Mouse (Mus musculus): ENCODE measurements around the gene Cideb. TPM values are rescaled to one million over a fixed set of nuclear protein-coding genes. Genes with fewer than 3 reads are reported as not detected.

Gene Cideb
- total and polyA plus RNA-seq, 3 experiments: 0.53 to 2.4 TPM; not detected in 1

- peaks cover 0 to 7% of the 10 kb centered on the region in 2 experiments; a peak in 2 of 4 replicates for H3K36me3 ChIP-seq (ENCODE audit: control insufficient read depth in 1 of 2, insufficient read depth in 2 of 2, low read length in 2 of 2)
- H3K4me1 ChIP-seq (ENCODE audit: control insufficient read depth in 1 of 2, insufficient read depth in 2 of 2, low read length in 2 of 2): peaks cover 5 to 16% of the 10 kb centered on the region in 2 experiments; a peak in 3 of 4 replicates
- TF ChIP-seq TCF12 (IDR thresholded peaks at IDR 0.05; ENCODE audit: low read depth, low read length) (no peak), BHLHE40 (IDR thresholded peaks at IDR 0.05; ENCODE audit: borderline replicate concordance, low read depth, low read length) (no peak), USF1 (IDR thresholded peaks at IDR 0.05; ENCODE audit: low read depth, low read length) (no peak), ZNF384 (IDR thresholded peaks at IDR 0.05; ENCODE audit: low read depth, low read length) (no peak), GATA1 (IDR thresholded peaks at IDR 0.05; ENCODE audit: low read depth, low read length) (no peak), KAT2A (conservative IDR thresholded peaks at IDR 0.05; ENCODE audit: low read depth, low read length) (no peak), RCOR1 (IDR thresholded peaks at IDR 0.05; ENCODE audit: low read depth, low read length) (no peak), ZMIZ1 (IDR thresholded peaks at IDR 0.05; ENCODE audit: low read depth, low read length) (no peak), SIN3A (IDR thresholded peaks at IDR 0.05; ENCODE audit: low read length) (no peak), ZKSCAN1 (IDR thresholded peaks at IDR 0.05; ENCODE audit: low read depth, low read length) (no peak)
- H3K4me3 ChIP-seq (ENCODE audit: control insufficient read depth in 1 of 2, insufficient read depth in 1 of 2, low read depth in 2 of 2, low read length in 2 of 2): no peak overlapping the region
- no peak overlapping the region for H3K9ac ChIP-seq (ENCODE audit: control insufficient read depth, low read depth, low read length, poor library complexity, severe bottlenecking)
- DNase-seq (ENCODE audit: low read depth, low spot score): no peak
- no peak overlapping the region for H3K27ac ChIP-seq (ENCODE audit: control insufficient read depth, low read depth, low read length)
- no peaks in the 10 kb centered on the region for H3K9me3 ChIP-seq (replicated peaks; ENCODE audit: insufficient read depth, low read length)
- H3K27me3 ChIP-seq (ENCODE audit: control insufficient read depth in 1 of 2, insufficient read depth in 2 of 2, low read length in 2 of 2): no peaks in the 10 kb centered on the region
- H3K79me2 ChIP-seq (ENCODE audit: control insufficient read depth, insufficient read depth, low read length, poor library complexity): no peaks in the 10 kb centered on the region
These were observed 19.5 kb upstream of the Cideb start for GRCm38 (mm10) chr14:55777806-55778205.

- peaks cover 5 to 16% of the 10 kb centered on the region in 2 experiments; a peak in 3 of 4 replicates for H3K4me1 ChIP-seq (ENCODE audit: control insufficient read depth in 1 of 2, insufficient read depth in 2 of 2, low read length in 2 of 2)
- H3K36me3 ChIP-seq (ENCODE audit: control insufficient read depth in 1 of 2, insufficient read depth in 2 of 2, low read length in 2 of 2): peaks cover 0 to 7% of the 10 kb centered on the region in 2 experiments; a peak in 2 of 4 replicates
- no peaks in the 10 kb centered on the region for H3K79me2 ChIP-seq (ENCODE audit: control insufficient read depth, insufficient read depth, low read length, poor library complexity)
- H3K4me3 ChIP-seq (ENCODE audit: control insufficient read depth in 1 of 2, insufficient read depth in 1 of 2, low read depth in 2 of 2, low read length in 2 of 2): no peak overlapping the region
- H3K27me3 ChIP-seq (ENCODE audit: control insufficient read depth in 1 of 2, insufficient read depth in 2 of 2, low read length in 2 of 2): no peaks in the 10 kb centered on the region
- TF ChIP-seq MAZ (IDR thresholded peaks at IDR 0.05; ENCODE audit: low read depth, low read length) (no peak), ETS1 (IDR thresholded peaks at IDR 0.05; ENCODE audit: low read depth, low read length) (no peak), HCFC1 (IDR thresholded peaks at IDR 0.05; ENCODE audit: low read depth, low read length) (no peak), CHD1 (IDR thresholded peaks at IDR 0.05; ENCODE audit: low read depth, low read length) (no peak), EP300 (IDR thresholded peaks at IDR 0.05; ENCODE audit: low read depth in 1 of 2, low read length in 2 of 2) (no peak), NRF1 (IDR thresholded peaks at IDR 0.05; ENCODE audit: insufficient read depth, low read depth, low read length, poor library complexity, severe bottlenecking) (no peak), GABPA (IDR thresholded peaks at IDR 0.05; ENCODE audit: low read depth, low read length) (no peak), RAD21 (IDR thresholded peaks at IDR 0.05; ENCODE audit: low read depth, low read length) (no peak), ELF1 (IDR thresholded peaks at IDR 0.05; ENCODE audit: low read depth, low read length) (no peak), JUND (IDR thresholded peaks at IDR 0.05; ENCODE audit: low read depth, low read length) (no peak), ZNF384 (IDR thresholded peaks at IDR 0.05; ENCODE audit: low read depth, low read length) (no peak), USF2 (IDR thresholded peaks at IDR 0.05; ENCODE audit: borderline replicate concordance in 1 of 2, insufficient read depth in 1 of 2, low read depth in 1 of 2, low read length in 2 of 2) (no peak)
- H3K9me3 ChIP-seq (replicated peaks; ENCODE audit: insufficient read depth, low read length): no peaks in the 10 kb centered on the region
- H3K27ac ChIP-seq (ENCODE audit: control insufficient read depth, low read depth, low read length): no peak overlapping the region
- H3K9ac ChIP-seq (ENCODE audit: control insufficient read depth, low read depth, low read length, poor library complexity, severe bottlenecking): no peak overlapping the region
- DNase-seq (ENCODE audit: low read depth, low spot score): no peak
These were observed 18.9 kb upstream of the Cideb start for GRCm38 (mm10) chr14:55777176-55777575.
